Mouse (Mus musculus): Measurements from ENCODE around the gene Inpp5a.

DNA sequence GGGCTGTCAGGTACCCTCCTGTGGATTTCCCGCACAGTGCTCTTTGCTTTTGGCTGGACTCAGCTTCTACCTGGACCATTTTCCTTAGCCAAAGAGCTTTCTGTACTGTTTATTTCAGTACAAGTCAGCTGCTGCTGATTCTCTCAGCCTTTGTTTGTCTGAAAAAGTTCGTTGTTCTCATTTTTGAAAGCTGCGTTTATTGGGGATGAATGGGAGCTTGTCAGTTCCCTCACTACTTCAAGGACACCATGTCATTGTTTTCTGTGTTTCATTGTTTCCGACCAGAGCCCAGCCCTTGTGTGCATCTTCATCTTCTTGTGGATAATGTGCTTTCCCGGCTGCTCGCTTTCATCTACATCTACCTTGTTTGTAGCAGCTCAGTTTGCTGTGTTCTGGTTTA lies 90.7 kb downstream of the Inpp5a start:
- TF ChIP-seq CTCF (IDR thresholded peaks at IDR 0.05; ENCODE audit: control insufficient read depth, insufficient read depth, insufficient replicate concordance, low read depth, low read length) (no peak), POLR2A (IDR thresholded peaks at IDR 0.05; ENCODE audit: control insufficient read depth, low read depth, low read length) (no peak)
